Mouse (Mus musculus) megakaryocyte, embryonic 14.5 days (primary cell): ENCODE results near the gene Mrpl38.

Experiments used
- FLI1 ChIP-seq: IDR thresholded peaks from 2 replicates; pipeline ENCODE4 v1.6.1; 2012; ENCODE audit warnings: low read length, inconsistent platforms, mixed read lengths
- GATA1 ChIP-seq: IDR thresholded peaks from 3 replicates; pipeline ENCODE4 v1.6.1; 2012; ENCODE audit warnings: mixed read lengths, low read length, inconsistent platforms, borderline replicate concordance

DNA sequence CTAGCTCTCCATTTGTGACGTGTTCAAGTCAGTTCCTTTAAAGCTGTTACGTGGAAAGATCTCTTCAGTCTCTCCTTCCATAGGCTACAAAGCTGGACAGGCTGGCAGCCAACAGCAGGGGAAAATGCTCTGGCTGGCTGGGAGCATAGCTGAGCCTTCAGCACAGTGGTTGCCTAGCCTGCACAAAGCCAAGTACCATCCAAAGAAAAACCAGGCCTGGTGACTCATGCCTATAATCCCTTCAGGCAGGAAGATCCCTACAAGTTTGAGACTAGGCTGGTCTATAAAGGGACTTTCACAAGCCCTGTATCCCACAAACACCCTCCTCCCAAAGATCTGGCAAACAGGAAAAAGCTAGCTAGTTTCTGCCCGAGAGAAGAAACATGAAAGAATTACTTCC is 47.2 kb upstream of the Mrpl38 start:
- no peak for TF ChIP-seq GATA1
- TF ChIP-seq FLI1: no peak
